Mouse (Mus musculus): ENCODE data around the gene Gm2310.
"Not testable (repeated sequence)": the region's sequence is repeated elsewhere in the genome, so short reads cannot be mapped to it uniquely, and the experiment has no call there.

Gene Gm2310

DNA sequence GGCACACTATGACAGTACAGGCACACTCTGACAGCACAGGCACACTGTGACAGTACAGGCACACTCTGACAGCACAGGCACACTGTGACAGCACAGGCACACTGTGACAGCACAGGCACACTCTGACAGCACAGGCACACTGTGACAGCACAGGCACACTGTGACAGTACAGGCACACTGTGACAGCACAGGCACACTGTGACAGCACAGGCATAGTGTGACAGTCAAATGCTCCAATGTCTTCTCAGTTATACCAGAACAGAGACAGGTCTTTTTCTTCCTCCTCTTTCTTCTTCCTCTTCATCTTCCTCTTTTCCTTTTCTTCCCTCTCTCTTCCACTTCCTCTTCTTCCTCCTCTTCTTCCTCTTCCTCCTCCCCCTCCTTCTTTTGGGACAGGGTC, at the start of gene Gm2310:
TSS of gene Gm2310 (minus strand) at position 101 of the 400 bp plus-strand sequence.
- DNase-seq (ENCODE audit: extremely low read depth, low read depth, low spot score), result not testable (repeated sequence)

DNA sequence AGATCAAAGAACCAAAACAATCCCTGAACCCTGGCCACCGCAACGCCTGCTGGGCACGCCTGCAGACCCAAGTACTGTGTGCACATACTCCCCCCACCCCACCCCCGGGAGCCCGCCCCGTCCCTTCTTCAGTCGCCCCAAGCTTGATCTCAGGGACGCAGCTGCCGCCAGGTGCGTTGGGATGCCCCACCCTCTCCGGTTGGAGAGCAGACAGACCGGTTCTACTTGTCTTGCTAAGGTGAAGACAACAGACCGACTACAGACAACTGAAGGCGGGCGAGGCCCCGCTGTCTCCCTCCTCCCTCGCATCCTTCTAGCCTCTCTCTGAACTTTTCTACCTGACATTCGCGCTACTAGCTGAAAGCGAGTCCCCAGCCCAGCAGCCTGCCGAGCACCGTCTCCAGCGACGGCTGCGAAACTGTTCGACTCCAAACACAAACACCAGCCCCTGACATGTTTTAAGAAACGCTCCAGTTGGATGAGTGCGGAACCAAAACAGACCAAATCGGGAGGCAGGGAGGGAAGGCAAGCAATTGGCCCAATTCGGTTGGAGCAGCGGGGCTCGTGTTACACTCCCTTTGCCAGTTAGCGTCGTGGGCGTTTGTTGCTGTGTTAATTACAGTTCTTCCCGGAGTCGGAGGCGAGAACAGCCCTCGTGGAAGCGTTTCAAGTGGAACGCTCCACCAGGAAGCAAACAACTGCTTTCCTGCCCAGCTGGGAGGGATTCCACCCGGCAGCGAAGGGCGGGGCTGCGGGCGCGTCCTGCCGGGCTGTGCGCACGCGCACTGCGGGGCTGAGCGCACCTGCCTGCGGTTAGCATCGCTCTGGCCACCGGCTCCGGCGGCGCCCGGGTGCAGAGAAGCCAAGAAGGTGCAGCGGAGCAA, 49.1 kb upstream of the Gm2310 start:
- no peak for DNase-seq (ENCODE audit: extremely low read depth, low read depth, low spot score)

DNA sequence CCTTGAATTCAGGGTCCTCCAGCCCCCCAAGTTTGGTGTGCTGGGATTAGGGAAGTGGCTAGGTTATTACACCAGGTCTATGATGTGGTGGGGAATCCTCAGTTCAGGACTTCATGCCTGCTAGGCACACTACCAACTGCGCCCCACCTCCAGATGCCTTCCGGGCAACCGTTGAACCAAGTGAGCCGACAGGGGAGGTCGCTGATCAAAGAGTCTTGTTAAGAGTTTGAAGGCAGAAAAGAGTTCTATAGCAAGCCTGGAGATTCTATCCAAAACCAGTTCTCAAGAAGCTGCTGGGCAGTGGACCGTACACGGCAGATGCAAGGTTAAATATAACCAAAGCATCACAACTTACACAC, 48.5 kb upstream of the Gm2310 start:
- DNase-seq (ENCODE audit: extremely low read depth, low read depth, low spot score), result no peak

DNA sequence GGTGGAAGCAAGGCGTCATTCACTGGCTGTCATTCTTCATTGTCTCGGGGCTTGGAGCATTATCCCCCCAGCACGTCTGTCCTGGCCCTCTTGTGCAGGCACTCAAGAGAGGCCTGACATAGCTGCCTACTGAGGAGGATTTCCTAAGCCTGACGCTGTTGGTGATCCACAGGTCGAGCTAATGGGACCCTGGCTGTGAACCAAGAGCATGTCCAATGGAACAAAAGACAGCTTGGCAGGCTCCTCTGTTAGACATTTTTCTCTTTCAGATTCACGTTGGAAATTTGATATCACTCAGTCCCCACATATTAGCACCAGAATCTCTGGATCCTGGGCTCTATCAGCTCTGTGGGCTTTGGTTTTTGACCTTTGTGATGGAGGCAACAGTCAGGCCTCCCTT, 45.7 kb upstream of the Gm2310 start:
- no peak for DNase-seq (ENCODE audit: extremely low read depth, low read depth, low spot score)

DNA sequence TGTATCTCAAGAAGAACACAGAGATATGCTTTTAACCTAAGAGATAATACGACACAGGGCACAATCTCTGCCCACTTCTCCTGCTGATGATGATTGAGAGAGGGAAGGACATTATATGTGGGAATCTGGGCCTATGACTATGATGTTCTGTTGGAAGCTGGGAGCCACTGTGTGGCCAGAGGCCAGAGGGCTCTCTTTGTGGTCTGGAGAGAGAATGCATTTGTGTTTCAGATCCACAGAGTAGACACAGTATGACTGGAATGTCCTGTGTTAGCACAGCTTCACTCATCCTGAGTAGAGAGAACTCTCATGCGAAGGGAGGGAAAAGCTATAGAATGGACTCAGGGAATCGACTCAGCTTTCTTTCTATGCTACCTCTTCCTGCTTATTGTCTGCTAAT, 44.6 kb upstream of the Gm2310 start:
- DNase-seq (ENCODE audit: extremely low read depth, low read depth, low spot score), result no peak

DNA sequence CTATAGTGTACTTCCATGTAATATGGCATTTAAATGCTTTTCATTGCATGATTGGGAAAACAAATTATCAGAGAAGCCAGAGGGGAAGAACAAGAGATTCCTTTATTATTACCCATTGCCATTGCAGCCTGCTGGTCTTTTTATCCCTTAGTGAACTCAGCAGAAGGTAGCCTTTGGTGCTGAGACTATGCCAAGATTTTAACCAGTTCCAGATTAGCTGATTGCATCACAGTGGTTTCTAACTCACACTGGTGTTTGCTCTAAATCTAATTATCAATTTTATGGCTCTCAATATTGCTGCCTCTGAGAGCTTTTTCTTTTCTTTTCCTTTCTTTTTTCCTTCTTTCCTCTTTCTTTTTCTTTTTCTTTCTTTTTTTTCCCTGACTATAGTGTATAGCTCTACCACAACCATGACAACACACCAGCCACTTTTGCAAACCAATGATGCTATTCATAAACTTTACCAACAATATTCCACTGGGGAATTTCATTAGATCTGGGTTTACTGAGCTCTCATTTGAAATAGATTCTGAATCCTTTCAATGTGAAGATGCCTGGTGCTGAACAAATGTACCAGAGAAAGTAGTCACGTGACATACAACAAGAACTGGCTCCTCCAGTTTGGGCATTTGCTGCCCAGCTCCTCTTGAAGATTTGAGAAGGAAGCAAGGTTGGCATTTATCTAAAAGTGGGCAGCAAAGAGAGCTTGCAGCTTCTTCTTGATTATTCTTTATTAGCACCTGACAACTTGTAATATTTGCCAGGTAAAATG, 43.9 kb upstream of the Gm2310 start:
- no peak for DNase-seq (ENCODE audit: extremely low read depth, low read depth, low spot score)

DNA sequence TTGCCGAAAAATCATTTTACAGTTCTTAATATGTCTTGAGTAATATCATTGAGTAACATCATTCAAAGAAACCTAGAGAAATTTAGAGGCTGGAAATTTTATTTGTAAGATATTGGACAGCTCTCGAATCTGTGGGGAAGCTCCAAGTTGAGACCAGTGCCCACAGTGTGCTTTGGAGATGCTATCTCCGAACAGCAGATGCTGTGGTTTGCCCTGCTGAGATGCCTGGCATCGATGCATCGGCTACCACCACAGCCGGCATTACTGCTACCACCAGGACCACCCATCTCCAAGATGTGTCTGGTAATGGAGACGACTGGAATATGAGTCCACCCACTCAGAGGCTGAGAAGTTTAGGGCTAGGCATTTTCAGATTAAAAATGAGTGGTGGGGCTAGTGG, 43.0 kb upstream of the Gm2310 start:
- no peak for DNase-seq (ENCODE audit: extremely low read depth, low read depth, low spot score)

DNA sequence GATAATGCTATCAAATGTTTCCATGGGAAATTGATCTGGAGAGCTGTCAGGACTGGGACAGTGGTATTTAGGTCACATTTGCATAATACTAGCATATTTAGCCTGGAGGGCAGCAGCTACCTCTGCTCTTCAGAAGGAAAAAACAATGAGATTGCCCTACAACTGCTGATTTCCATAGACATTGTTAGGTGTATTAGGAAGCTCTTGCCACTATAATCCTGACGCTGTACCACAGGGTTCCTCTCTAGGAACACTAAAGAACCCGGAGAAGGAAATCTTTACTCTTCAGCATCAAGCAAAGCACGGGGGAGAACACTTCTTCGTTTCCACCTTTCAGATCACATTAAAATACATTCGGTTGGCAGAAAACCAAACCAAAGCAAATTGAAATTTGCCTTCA, 11.4 kb upstream of the Gm2310 start:
- no peak for DNase-seq (ENCODE audit: extremely low read depth, low read depth, low spot score)

DNA sequence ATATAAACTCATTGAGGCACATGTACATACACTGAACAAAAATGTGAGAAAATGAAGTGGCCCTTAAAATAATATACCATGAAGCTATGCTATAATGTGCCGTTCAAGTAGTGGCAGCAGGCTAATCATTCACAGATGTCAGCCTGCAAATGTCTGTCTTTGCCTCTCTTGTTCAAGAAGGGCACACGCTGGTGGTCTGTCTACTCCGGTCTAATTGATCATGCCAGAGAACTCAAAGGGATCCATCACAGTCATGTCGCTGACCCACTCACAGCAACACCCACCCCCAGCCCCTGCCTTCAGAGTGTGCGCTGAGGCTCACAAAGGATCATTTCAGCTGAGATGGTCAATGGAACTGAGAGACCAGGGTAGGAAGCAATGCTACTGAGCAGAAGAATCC, 6.8 kb downstream of the Gm2310 start:
- DNase-seq (ENCODE audit: extremely low read depth, low read depth, low spot score), result no peak

DNA sequence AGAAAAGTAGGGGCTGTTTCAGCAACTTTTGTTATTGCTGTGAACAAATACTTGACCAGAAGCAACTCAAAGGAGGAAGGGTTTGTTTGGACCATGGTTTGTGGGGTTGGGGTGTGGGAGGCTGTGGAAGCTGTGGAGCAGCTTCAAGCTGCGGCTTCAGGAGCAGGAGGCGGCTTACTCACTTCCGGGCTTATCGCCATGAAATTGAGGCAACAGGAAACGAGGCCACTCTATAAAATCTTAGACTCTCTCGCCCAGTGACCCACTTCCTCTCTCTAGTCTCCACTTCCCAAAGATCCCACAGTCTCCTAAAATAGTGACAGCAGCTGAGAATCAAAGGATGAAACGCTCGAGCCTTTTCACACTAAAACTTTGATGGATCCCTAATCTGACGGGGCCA, 7.9 kb downstream of the Gm2310 start:
- no peak for DNase-seq (ENCODE audit: extremely low read depth, low read depth, low spot score)

DNA sequence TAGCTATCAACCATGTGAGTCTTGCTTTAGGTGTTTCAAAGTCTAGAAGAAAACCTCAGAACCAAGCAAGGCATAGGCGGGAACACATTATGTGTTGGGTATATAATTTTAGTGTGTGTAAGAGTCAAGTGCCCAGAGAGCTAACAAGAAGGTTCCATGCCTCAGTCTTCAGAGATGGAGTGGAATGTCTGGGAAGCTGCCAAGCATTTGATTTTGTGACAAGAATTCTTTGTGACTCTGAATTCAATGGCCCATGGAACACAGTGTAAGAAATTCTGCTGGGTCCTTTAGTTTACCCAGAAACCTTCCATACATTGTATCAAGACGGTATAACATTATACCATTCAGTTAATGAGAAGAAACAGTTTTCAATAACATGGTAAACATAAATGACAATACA, 17.3 kb downstream of the Gm2310 start:
- DNase-seq (ENCODE audit: extremely low read depth, low read depth, low spot score), result no peak

DNA sequence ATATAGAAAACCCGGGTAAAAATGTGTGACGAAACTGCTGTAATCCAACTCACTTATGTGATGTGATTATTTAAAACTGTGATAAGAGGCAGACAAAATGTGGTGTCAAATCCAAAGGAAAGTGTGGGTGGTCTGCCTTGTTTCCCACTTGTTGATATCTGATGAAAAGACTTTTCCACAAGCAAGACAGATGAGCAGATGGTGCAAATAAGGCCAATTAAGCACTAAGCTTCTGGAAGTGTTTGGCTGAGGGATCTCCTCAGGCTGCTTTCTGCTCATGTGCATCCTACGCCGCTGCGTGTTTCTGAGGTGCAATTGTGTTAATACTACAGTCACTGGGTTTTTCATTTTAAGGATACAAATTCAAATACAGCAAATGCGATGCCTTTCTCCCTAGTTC, 34.5 kb downstream of the Gm2310 start:
- no peak for DNase-seq (ENCODE audit: extremely low read depth, low read depth, low spot score)

DNA sequence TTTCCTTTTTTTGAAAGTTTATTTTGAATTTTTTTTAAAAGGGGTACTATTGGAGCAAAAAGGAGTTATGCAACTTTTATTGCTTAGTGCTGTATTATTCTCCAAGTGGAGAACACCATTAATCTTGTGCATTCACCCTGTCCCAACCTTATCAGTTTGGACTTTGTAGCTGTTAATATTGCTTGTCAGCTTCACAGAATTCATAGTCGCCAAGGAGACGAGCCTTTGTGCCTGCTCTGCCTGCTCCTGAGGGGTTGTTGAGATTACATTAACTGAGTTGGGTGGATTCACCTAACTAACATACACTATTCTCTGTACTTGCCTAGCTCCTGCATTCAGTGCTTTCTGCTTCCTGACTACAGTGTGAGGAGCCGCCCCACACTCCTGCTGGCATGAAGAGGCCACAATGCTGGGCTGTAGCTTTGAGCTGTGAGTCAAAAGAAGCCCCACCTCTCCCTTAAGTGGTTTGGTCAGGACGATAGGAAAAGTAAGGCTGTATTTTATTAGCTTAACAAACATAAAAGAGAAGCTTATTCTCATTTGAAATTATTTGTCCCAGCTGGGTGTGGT, 50.7 kb downstream of the Gm2310 start:
- DNase-seq (ENCODE audit: extremely low read depth, low read depth, low spot score), result no peak
